Mouse (Mus musculus) kidney, postnatal 14 days (tissue): ENCODE results near the gene Mep1a.
"Not testable (repeated sequence)": the region's sequence is repeated elsewhere in the genome, so short reads cannot be mapped to it uniquely, and the experiment has no call there.

Source experiments
- DNase-seq: peaks from one replicate; pipeline ENCODE4 v3.0.0; 2022; ENCODE audit warnings: mixed read lengths

Mep1a gene

GRCm38 (mm10) chr17:43502592-43502991 lies at the start of gene Mep1a:
Gene Mep1a, minus strand, starts transcription at chr17:43502812.
- peak; percentile 70 for DNase-seq

- DNase-seq, result no peak
Observed at GRCm38 (mm10) chr17:43551122-43551630, 48.6 kb upstream of the Mep1a start.

GRCm38 (mm10) chr17:43544040-43544439 lies 41.4 kb upstream of the Mep1a start:
- no peak for DNase-seq

- DNase-seq, result no peak
Observed at GRCm38 (mm10) chr17:43543539-43543938, 40.9 kb upstream of the Mep1a start, which contains the start of gene Ankrd66. Gene Ankrd66, minus strand, starts transcription at chr17:43543639.

- no peak for DNase-seq
Observed at GRCm38 (mm10) chr17:43538767-43539166, 36.2 kb upstream of the Mep1a start.

- DNase-seq, result not testable (repeated sequence)
Observed at GRCm38 (mm10) chr17:43536841-43537240, 34.2 kb upstream of the Mep1a start.

- DNase-seq, result peak; percentile 61
Observed at GRCm38 (mm10) chr17:43534362-43535222, 32.0 kb upstream of the Mep1a start.

GRCm38 (mm10) chr17:43531192-43531591 lies 28.6 kb upstream of the Mep1a start:
- no peak for DNase-seq

GRCm38 (mm10) chr17:43530507-43530906 lies 27.9 kb upstream of the Mep1a start:
- no peak for DNase-seq

- DNase-seq, result no peak
Observed at GRCm38 (mm10) chr17:43520166-43520565, 17.6 kb upstream of the Mep1a start.

- peak; percentile 72 for DNase-seq
Observed at GRCm38 (mm10) chr17:43518644-43519409, 16.2 kb upstream of the Mep1a start.

- DNase-seq, result no peak
Observed at GRCm38 (mm10) chr17:43510782-43511181, 8.2 kb upstream of the Mep1a start.

- DNase-seq, result no peak
Observed at GRCm38 (mm10) chr17:43504594-43504934, 2.0 kb upstream of the Mep1a start.

- peak; percentile 58 for DNase-seq
Observed at GRCm38 (mm10) chr17:43503861-43504593, 1.4 kb upstream of the Mep1a start.

- DNase-seq, result peak; percentile 43
Observed at GRCm38 (mm10) chr17:43501631-43502030, 981 bp downstream of the Mep1a start.

GRCm38 (mm10) chr17:43501223-43501622 lies 1.4 kb downstream of the Mep1a start:
- no peak for DNase-seq

- peak; percentile 57 for DNase-seq
Observed at GRCm38 (mm10) chr17:43500513-43500912, 2.1 kb downstream of the Mep1a start.

- DNase-seq, result no peak
Observed at GRCm38 (mm10) chr17:43497521-43497920, 5.1 kb downstream of the Mep1a start.

- DNase-seq, result no peak
Observed at GRCm38 (mm10) chr17:43495502-43495901, 7.1 kb downstream of the Mep1a start.

GRCm38 (mm10) chr17:43490371-43490770 lies 12.2 kb downstream of the Mep1a start:
- not testable (repeated sequence) for DNase-seq

GRCm38 (mm10) chr17:43488439-43489151 lies 14.0 kb downstream of the Mep1a start:
- no peak for DNase-seq

- peak; percentile 25 for DNase-seq
Observed at GRCm38 (mm10) chr17:43485982-43486381, 16.6 kb downstream of the Mep1a start.
